Mouse (Mus musculus): ENCODE results near the gene Clcnkb. TPM values are rescaled to one million over a fixed set of nuclear protein-coding genes. Genes with fewer than 3 reads are reported as not detected.

The Clcnkb gene
- total RNA-seq, 2 experiments from 2014 or later = 0.40 TPM; not detected in 1

DNA sequence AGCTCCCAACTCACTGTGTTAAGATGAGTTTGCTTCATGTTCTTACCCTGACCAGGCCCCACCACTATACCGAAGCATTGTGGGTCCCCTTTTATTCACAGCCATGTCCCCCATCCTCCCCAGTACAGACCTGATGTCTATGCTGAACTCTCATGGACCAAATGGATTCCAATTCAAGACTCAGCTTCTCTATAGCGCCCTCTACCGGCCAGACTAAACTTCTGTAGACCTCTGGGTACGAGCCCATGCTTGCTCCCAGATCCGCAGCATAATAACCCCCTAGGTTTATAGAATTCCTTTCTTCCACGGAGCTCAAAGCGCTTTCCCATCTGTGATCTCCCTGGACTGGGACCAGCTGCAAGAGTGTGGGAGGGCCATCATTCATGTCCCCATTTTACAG lies 55.0 kb downstream of the Clcnkb start:
- no peak for DNase-seq (ENCODE audit: low spot score)

DNA sequence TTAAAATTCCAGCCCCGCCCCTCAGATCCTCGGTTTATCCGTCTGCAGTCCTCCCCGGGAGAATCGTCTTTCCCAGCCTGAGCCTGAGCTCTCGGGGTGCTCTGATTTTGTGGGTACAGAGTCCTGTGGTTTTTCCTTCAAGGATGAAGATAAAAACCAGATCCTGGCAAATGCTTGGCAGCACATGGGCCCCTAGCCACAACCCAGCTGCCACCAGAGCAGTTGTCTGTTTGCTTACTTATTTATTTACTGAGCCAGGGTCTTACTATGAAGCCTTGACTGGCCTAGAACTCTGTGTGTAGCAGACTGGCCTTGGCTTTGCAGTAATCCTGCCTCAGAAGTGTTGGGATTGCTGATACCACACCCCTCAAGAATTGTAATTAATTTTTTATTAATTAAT lies 56.6 kb downstream of the Clcnkb start:
- DNase-seq (ENCODE audit: low spot score) = no peak

- DNase-seq (ENCODE audit: low spot score) = no peak
Observed at GRCm38 (mm10) chr4:141357811-141358210, 58.0 kb downstream of the Clcnkb start.

Other genes with a start within 250 kb of the Clcnkb start
- under 1 TPM in 1 of 2 experiments, not detected in 1; 0.31 TPM for gene Rsg1, start 202.1 kb downstream of the Clcnkb start, total RNA-seq (2021)
- gene Arhgef19, start 176.5 kb downstream of the Clcnkb start, total RNA-seq (2021) = under 1 TPM; 0.32 to 0.33 TPM
- 1 to 10 TPM; 1.6 to 2.9 TPM for gene Epha2, start 114.8 kb downstream of the Clcnkb start, total RNA-seq (2021)
- under 1 TPM; 0.16 to 0.31 TPM for gene Fam131c, start 47.8 kb downstream of the Clcnkb start, total RNA-seq (2021)
- gene Clcnka, start 17.3 kb downstream of the Clcnkb start, total RNA-seq (2021) = not detected
- 100 to 1,000 TPM; 331 to 560 TPM for gene Hspb7, start 4.8 kb upstream of the Clcnkb start, total RNA-seq (2021)
- 1 to 10 TPM in 1 of 2 experiments, under 1 TPM in 1; 0.87 to 1.0 TPM for gene Srarp, start 20.1 kb upstream of the Clcnkb start, total RNA-seq (2021)
- gene Zbtb17, start 28.6 kb upstream of the Clcnkb start, total RNA-seq (2021) = 10 to 100 TPM; 29.2 to 32.2 TPM
- 10 to 100 TPM; 21.4 to 21.9 TPM for gene Spen, start 122.6 kb upstream of the Clcnkb start, total RNA-seq (2021)
- 1 to 10 TPM in 1 of 2 experiments, under 1 TPM in 1; 0.90 to 1.1 TPM for gene Fblim1, start 190.1 kb upstream of the Clcnkb start, total RNA-seq (2021)
- gene Tmem82, start 202.6 kb upstream of the Clcnkb start, total RNA-seq (2021) = under 1 TPM; 0.55 to 0.62 TPM
- gene Slc25a34, start 207.8 kb upstream of the Clcnkb start, total RNA-seq (2021) = 10 to 100 TPM; 13.3 to 15.7 TPM
- 10 to 100 TPM; 28.9 to 34.5 TPM for gene Plekhm2, start 248.9 kb upstream of the Clcnkb start, total RNA-seq (2021)